Mouse (Mus musculus) liver, adult 2 months (tissue): Measurements from ENCODE around the gene Igfbp6.

ENCODE experiments used
- CTCF ChIP-seq: fragments of 200-500 bp; IDR thresholded peaks from 2 replicates; pipeline ENCODE4 v1.5.1; 2011; ENCODE audit warnings: low read depth, low read length, control low read depth
- POLR2A ChIP-seq: fragments of 200-500 bp; IDR thresholded peaks from 2 replicates; pipeline ENCODE4 v1.6.1; 2011; ENCODE audit warnings: low read length, control low read depth; ENCODE audit not compliant: insufficient read depth; ENCODE audit errors: extremely low read depth

DNA sequence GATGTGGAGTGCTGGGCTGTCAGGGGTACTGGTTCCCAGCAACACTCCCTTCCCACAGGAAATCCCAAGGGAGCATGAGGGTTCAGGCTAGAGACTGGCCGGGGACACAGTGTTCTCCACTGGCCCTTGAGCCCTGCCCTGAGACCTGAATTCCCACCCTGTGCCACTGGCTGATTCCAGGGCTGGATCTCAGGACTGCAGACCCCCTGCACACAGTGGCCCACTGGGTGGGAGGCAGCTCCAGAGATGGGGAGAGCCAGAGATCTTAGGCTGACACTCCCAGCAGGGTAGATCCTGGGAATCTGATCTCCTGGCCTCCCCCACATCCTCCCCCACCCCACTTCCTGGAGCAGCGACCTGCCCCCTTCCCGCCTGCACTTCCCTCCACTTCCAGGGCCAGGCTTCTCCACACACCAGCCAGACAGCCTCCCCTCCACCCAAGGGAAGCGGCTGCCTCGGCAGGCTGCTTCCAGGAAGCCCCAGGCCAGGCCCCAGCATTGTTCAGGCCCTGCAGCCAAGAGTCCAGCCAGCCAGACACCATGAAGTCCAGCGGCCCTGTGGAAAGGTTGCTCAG is 41.5 kb upstream of the Igfbp6 start:
- TF ChIP-seq CTCF (no peak), POLR2A (peak; percentile 38; the same call in 1 of the 2 replicates)
